Mouse (Mus musculus): ENCODE measurements around the gene Cxcl14. TPM values are rescaled to one million over a fixed set of nuclear protein-coding genes. Genes with fewer than 3 reads are reported as not detected.
A peak's percentile ranks its signal among the peaks of the same experiment; 100 is the strongest.

The Cxcl14 gene
- polyA plus RNA-seq, 1 experiment from 2014 or later = 13.7 TPM

GRCm38 (mm10) chr13:56288601-56289000 is 7.8 kb downstream of the Cxcl14 start:
- no peaks in the 10 kb centered on the region for H3K36me3 ChIP-seq
- no peaks in the 10 kb centered on the region for H3K9me3 ChIP-seq
- H3K4me3 ChIP-seq = no peak overlapping the region
- H3K9ac ChIP-seq = no peak overlapping the region
- 36% methylated on average over 4 of the region's 4 CpGs for WGBS
- H3K4me1 ChIP-seq = no peaks in the 10 kb centered on the region
- no peak for ATAC-seq (ENCODE audit: borderline replicate concordance, extremely low read depth, low FRiP score, low TSS enrichment)
- H3K4me2 ChIP-seq = no peak overlapping the region
- H3K27me3 ChIP-seq = peaks cover 48% of the 10 kb centered on the region
- no peak overlapping the region for H3K27ac ChIP-seq

GRCm38 (mm10) chr13:56287091-56287490 is 9.3 kb downstream of the Cxcl14 start:
- no peaks in the 10 kb centered on the region for H3K36me3 ChIP-seq
- H3K9me3 ChIP-seq = no peaks in the 10 kb centered on the region
- no peak overlapping the region for H3K4me3 ChIP-seq
- 74% methylated on average over 9 of the region's 9 CpGs for WGBS
- H3K27ac ChIP-seq = no peak overlapping the region
- no peak for ATAC-seq (ENCODE audit: borderline replicate concordance, extremely low read depth, low FRiP score, low TSS enrichment)
- no peak overlapping the region for H3K9ac ChIP-seq
- peaks cover 33% of the 10 kb centered on the region for H3K27me3 ChIP-seq
- no peak overlapping the region for H3K4me2 ChIP-seq
- no peaks in the 10 kb centered on the region for H3K4me1 ChIP-seq

DNA sequence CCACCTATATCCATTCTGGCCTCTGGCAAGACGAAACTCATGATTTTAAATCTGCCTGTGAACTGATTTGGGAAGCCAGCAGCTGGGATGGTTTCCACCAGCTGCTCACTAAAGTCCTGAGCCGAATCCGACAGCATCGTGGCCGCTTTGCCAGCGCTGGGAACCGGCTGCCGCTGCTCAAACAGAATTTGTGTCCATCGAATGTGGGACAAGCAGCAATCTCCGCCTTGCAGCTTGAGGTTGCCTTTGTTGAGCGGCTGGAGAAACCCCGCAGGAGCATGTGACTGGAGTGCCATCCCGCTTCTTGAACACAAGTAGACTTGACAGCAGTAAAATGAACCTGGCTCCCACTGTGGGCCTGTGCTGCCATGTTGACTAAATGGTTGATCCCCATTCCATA is 13.0 kb downstream of the Cxcl14 start:
- Histone ChIP-seq H3K4me2 (no peak overlapping the region), H3K36me3 (no peaks in the 10 kb centered on the region), H3K4me3 (no peak overlapping the region), H3K9ac (no peak overlapping the region), H3K27ac (no peak overlapping the region), H3K27me3 (peaks cover 8% of the 10 kb centered on the region), H3K9me3 (no peaks in the 10 kb centered on the region), H3K4me1 (no peaks in the 10 kb centered on the region)
- no peak for ATAC-seq (ENCODE audit: borderline replicate concordance, extremely low read depth, low FRiP score, low TSS enrichment)
- 83% methylated on average over 13 of the region's 13 CpGs for WGBS

DNA sequence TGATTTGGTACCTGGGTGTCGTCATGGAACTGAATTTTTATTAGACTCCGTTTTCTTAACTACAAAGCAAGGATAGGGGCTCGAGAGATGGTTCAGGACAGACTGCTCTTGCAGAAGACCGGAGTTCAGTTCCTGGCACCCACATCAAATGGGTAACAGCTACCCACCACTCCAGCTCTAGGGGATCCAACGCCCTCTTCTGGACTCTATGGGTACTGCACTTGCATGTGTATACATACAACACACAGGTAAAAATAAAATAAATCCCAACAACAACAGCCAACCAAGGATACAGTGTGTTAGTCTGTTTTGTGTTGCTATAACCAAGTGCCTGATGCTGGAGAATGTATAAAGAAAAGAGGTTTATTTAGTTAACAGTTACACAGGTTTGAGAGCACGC is 16.0 kb downstream of the Cxcl14 start:
- H3K9ac ChIP-seq = no peak overlapping the region
- H3K27me3 ChIP-seq = no peaks in the 10 kb centered on the region
- H3K27ac ChIP-seq = no peak overlapping the region
- WGBS = 79% methylated on average over 6 of the region's 6 CpGs
- H3K4me1 ChIP-seq = no peaks in the 10 kb centered on the region
- H3K9me3 ChIP-seq = no peaks in the 10 kb centered on the region
- H3K4me3 ChIP-seq = no peak overlapping the region
- ATAC-seq (ENCODE audit: borderline replicate concordance, extremely low read depth, low FRiP score, low TSS enrichment) = no peak
- H3K36me3 ChIP-seq = no peaks in the 10 kb centered on the region
- no peak overlapping the region for H3K4me2 ChIP-seq

GRCm38 (mm10) chr13:56279439-56279838 is 16.9 kb downstream of the Cxcl14 start:
- 13% methylated on average over 8 of the region's 8 CpGs for WGBS
- no peak overlapping the region for H3K4me3 ChIP-seq
- peak; percentile 67; the same call in 1 of the 2 replicates for ATAC-seq (ENCODE audit: borderline replicate concordance, extremely low read depth, low FRiP score, low TSS enrichment)
- H3K27me3 ChIP-seq = no peaks in the 10 kb centered on the region
- H3K27ac ChIP-seq = no peak overlapping the region
- no peaks in the 10 kb centered on the region for H3K4me1 ChIP-seq
- H3K4me2 ChIP-seq = no peak overlapping the region
- H3K9ac ChIP-seq = no peak overlapping the region
- H3K9me3 ChIP-seq = no peaks in the 10 kb centered on the region
- no peaks in the 10 kb centered on the region for H3K36me3 ChIP-seq

DNA sequence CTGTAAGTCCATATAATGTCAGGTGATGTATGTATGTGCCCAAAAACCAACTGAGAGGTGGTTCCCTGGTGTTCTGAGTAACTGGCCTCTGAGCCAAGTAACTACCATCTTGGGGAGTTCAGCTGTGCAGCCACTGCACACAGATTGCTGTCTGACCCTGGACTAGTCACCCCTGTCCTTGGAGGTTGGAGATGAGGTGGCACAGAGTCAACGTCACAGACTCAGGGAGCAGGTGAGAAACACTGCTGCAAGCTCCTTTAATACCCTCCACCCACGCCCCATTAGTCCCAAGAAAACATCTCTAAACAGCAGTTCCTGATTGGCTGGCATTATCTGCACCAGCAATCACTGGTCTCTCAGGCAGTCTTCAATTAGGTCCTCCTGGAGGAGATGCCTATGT is 21.2 kb downstream of the Cxcl14 start:
- Histone ChIP-seq H3K27ac (no peak overlapping the region), H3K9ac (no peak overlapping the region), H3K9me3 (no peaks in the 10 kb centered on the region), H3K4me1 (no peaks in the 10 kb centered on the region), H3K4me2 (no peak overlapping the region), H3K36me3 (no peaks in the 10 kb centered on the region), H3K4me3 (no peak overlapping the region), H3K27me3 (no peaks in the 10 kb centered on the region; the same call in 1 of the 2 replicates)
- 34% methylated on average over 2 of the region's 2 CpGs for WGBS
- no peak for ATAC-seq (ENCODE audit: borderline replicate concordance, extremely low read depth, low FRiP score, low TSS enrichment)

GRCm38 (mm10) chr13:56270124-56270523 is 26.2 kb downstream of the Cxcl14 start:
- H3K27me3 ChIP-seq = peaks cover 7% of the 10 kb centered on the region; the same call in 1 of the 2 replicates
- 57% methylated on average over 13 of the region's 13 CpGs for WGBS
- ATAC-seq (ENCODE audit: borderline replicate concordance, extremely low read depth, low FRiP score, low TSS enrichment) = no peak
- H3K9ac ChIP-seq = no peak overlapping the region
- no peaks in the 10 kb centered on the region for H3K9me3 ChIP-seq
- no peak overlapping the region for H3K4me3 ChIP-seq
- H3K4me1 ChIP-seq = no peaks in the 10 kb centered on the region
- H3K36me3 ChIP-seq = no peaks in the 10 kb centered on the region
- H3K27ac ChIP-seq = no peak overlapping the region
- H3K4me2 ChIP-seq = no peak overlapping the region

DNA sequence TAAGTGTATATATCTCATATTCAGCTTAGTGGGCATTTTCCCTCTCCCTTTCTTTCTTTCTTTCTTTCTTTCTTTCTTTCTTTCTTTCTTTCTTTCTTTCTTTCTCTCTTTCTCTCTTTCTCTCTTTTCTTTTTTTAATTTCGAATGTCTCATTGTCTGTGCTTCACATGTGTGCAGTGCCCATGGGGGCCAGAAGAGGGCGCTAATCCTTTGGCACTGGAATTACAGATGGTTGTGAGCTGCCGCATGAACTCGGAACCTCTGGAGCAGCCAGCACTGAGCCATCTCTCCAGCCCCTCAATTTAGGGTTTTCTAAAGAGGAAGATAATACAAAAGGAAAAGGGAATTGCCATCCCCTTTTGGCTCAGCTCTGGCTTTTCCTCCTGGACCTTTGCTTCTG is 29.0 kb downstream of the Cxcl14 start:
- no peak overlapping the region for H3K9ac ChIP-seq
- H3K9me3 ChIP-seq = no peaks in the 10 kb centered on the region
- H3K36me3 ChIP-seq = no peaks in the 10 kb centered on the region
- WGBS = 75% methylated on average over 4 of the region's 4 CpGs
- H3K4me3 ChIP-seq = no peak overlapping the region
- peaks cover 23% of the 10 kb centered on the region; the same call in 1 of the 2 replicates for H3K27me3 ChIP-seq
- H3K4me1 ChIP-seq = no peaks in the 10 kb centered on the region
- no peak overlapping the region for H3K27ac ChIP-seq
- no peak for ATAC-seq (ENCODE audit: borderline replicate concordance, extremely low read depth, low FRiP score, low TSS enrichment)
- H3K4me2 ChIP-seq = no peak overlapping the region

DNA sequence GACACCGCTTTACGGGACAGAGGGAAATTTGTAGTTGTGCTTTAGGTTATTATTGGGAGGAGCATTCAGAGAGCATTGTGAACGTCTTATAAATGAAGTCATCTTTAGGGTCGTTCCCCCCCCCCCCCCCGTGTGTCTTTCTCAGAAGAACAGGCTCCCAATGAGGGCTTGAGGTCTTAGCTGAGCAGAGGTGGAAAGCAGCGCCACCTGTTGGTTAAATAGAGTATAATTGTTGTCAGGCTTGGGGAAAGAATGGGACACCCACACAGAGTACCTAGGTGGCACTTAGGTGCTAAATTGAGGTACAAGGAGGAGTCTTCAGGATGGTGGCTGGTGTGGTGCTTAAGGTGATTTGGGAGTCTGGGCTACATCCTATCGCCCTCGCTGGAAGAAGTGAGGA is 29.9 kb downstream of the Cxcl14 start:
- no peaks in the 10 kb centered on the region for H3K36me3 ChIP-seq
- H3K4me1 ChIP-seq = no peaks in the 10 kb centered on the region
- no peak overlapping the region for H3K4me2 ChIP-seq
- ATAC-seq (ENCODE audit: borderline replicate concordance, extremely low read depth, low FRiP score, low TSS enrichment) = no peak
- 36% methylated on average over 8 of the region's 8 CpGs for WGBS
- H3K4me3 ChIP-seq = no peak overlapping the region
- no peaks in the 10 kb centered on the region for H3K9me3 ChIP-seq
- peaks cover 32% of the 10 kb centered on the region for H3K27me3 ChIP-seq
- no peak overlapping the region for H3K27ac ChIP-seq
- H3K9ac ChIP-seq = no peak overlapping the region

DNA sequence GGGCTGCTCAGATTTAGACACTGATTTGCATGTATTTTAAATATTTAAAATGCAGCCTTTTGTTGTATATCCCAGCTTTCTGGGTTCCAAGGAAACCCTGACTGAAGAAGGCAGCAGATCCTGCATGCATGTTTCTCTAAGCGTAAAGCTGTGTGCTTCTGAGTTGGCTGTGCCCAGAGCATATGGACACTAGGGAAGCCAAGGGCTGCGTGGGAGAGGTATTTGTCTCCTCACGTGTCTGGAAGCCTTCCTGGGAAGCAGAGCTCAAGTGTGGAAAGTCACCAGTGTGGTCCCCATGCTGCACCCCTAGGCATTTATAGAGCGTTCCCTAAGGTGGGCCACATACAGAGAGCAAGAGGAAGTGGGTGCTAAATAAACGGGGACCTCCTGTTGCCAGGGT is 30.7 kb downstream of the Cxcl14 start:
- no peaks in the 10 kb centered on the region for H3K4me1 ChIP-seq
- no peak for ATAC-seq (ENCODE audit: borderline replicate concordance, extremely low read depth, low FRiP score, low TSS enrichment)
- H3K9ac ChIP-seq = no peak overlapping the region
- H3K36me3 ChIP-seq = no peaks in the 10 kb centered on the region
- peaks cover 40% of the 10 kb centered on the region for H3K27me3 ChIP-seq
- no peak overlapping the region for H3K4me2 ChIP-seq
- no peaks in the 10 kb centered on the region for H3K9me3 ChIP-seq
- WGBS = 48% methylated on average over 5 of the region's 5 CpGs
- no peak overlapping the region for H3K27ac ChIP-seq
- H3K4me3 ChIP-seq = no peak overlapping the region

- WGBS = 40% methylated on average over 4 of the region's 4 CpGs
- H3K27me3 ChIP-seq = peaks cover 74% of the 10 kb centered on the region
- no peak overlapping the region for H3K4me3 ChIP-seq
- H3K27ac ChIP-seq = no peak overlapping the region
- no peak for ATAC-seq (ENCODE audit: borderline replicate concordance, extremely low read depth, low FRiP score, low TSS enrichment)
- H3K36me3 ChIP-seq = no peaks in the 10 kb centered on the region
- H3K9ac ChIP-seq = no peak overlapping the region
- no peak overlapping the region for H3K4me2 ChIP-seq
- H3K4me1 ChIP-seq = peaks cover 11% of the 10 kb centered on the region
- H3K9me3 ChIP-seq = no peaks in the 10 kb centered on the region
These were observed 34.1 kb downstream of the Cxcl14 start for GRCm38 (mm10) chr13:56262269-56262668.

GRCm38 (mm10) chr13:56260344-56260780 is 36.0 kb downstream of the Cxcl14 start:
- H3K4me2 ChIP-seq = no peak overlapping the region
- H3K27me3 ChIP-seq = peaks cover 88% of the 10 kb centered on the region
- H3K4me3 ChIP-seq = no peak overlapping the region
- ATAC-seq (ENCODE audit: borderline replicate concordance, extremely low read depth, low FRiP score, low TSS enrichment) = no peak
- H3K36me3 ChIP-seq = no peaks in the 10 kb centered on the region
- H3K9me3 ChIP-seq = no peaks in the 10 kb centered on the region
- H3K9ac ChIP-seq = no peak overlapping the region
- H3K4me1 ChIP-seq = peaks cover 11% of the 10 kb centered on the region
- H3K27ac ChIP-seq = no peak overlapping the region
- WGBS = 3% methylated on average over 17 of the region's 17 CpGs

- peaks cover 88% of the 10 kb centered on the region for H3K27me3 ChIP-seq
- no peak for ATAC-seq (ENCODE audit: borderline replicate concordance, extremely low read depth, low FRiP score, low TSS enrichment)
- H3K9ac ChIP-seq = no peak overlapping the region
- H3K4me3 ChIP-seq = no peak overlapping the region
- under 1% methylated on average over 5 of the region's 5 CpGs for WGBS
- peaks cover 11% of the 10 kb centered on the region for H3K4me1 ChIP-seq
- H3K9me3 ChIP-seq = no peaks in the 10 kb centered on the region
- H3K4me2 ChIP-seq = no peak overlapping the region
- H3K36me3 ChIP-seq = no peaks in the 10 kb centered on the region
- H3K27ac ChIP-seq = no peak overlapping the region
These were observed 36.5 kb downstream of the Cxcl14 start for GRCm38 (mm10) chr13:56259926-56260250.
